Mouse (Mus musculus): ENCODE data around the gene Heatr5b. TPM values are rescaled to one million over a fixed set of nuclear protein-coding genes. Genes with fewer than 3 reads are reported as not detected.
"Not testable (repeated sequence)": the region's sequence is repeated elsewhere in the genome, so short reads cannot be mapped to it uniquely, and the experiment has no call there.

Gene Heatr5b
- polyA plus RNA-seq, 1 experiment from 2014 or later, result 9.6 TPM

DNA sequence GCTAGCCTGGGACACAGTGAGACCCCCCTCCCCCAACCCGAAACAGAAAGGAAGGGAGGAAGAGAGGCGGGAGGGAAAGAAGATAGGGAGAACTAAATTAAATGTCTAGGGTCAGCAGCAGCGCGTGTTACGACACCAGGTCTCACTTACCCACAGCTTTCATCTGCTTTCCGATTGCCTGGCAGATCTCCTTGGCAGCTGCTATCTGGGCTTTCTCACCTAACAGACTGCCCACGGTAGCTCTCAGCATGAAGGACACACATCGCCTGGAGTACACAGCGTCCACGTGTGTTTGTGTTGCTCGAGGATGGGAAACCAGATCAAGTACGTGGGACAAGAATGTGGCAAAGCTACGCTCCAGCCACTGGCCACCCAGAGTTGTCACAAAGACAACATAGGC, 10.8 kb downstream of the Heatr5b start:
- no peaks in the 10 kb centered on the region; the same call in 1 of the 2 replicates for H3K36me3 ChIP-seq (ENCODE audit: control insufficient read depth, insufficient read depth, low read length)
- 92% methylated on average over 13 of the region's 13 CpGs for WGBS
- H3K27me3 ChIP-seq (replicated peaks; ENCODE audit: control insufficient read depth, insufficient read depth, low read length), result no peaks in the 10 kb centered on the region
- H3K4me1 ChIP-seq (ENCODE audit: control insufficient read depth, insufficient read depth, low read length), result no peaks in the 10 kb centered on the region
- H3K4me2 ChIP-seq (ENCODE audit: low read depth, low read length), result no peak overlapping the region
- H3K9ac ChIP-seq (ENCODE audit: low read depth, low read length), result no peak overlapping the region
- H3K9me3 ChIP-seq (ENCODE audit: control insufficient read depth, low read length), result no peaks in the 10 kb centered on the region
- no peak overlapping the region for H3K4me3 ChIP-seq (ENCODE audit: low read length)
- no peak overlapping the region for H3K27ac ChIP-seq (ENCODE audit: low read length)
- ATAC-seq, result no peak

- Histone ChIP-seq H3K27ac (ENCODE audit: low read length) (no peak overlapping the region), H3K4me3 (ENCODE audit: low read length) (no peak overlapping the region), H3K36me3 (ENCODE audit: control insufficient read depth, insufficient read depth, low read length) (no peaks in the 10 kb centered on the region), H3K9me3 (ENCODE audit: control insufficient read depth, low read length) (no peaks in the 10 kb centered on the region), H3K4me2 (ENCODE audit: low read depth, low read length) (no peak overlapping the region), H3K4me1 (ENCODE audit: control insufficient read depth, insufficient read depth, low read length) (no peaks in the 10 kb centered on the region), H3K27me3 (replicated peaks; ENCODE audit: control insufficient read depth, insufficient read depth, low read length) (no peaks in the 10 kb centered on the region), H3K9ac (ENCODE audit: low read depth, low read length) (no peak overlapping the region)
- 89% methylated on average over 3 of the region's 3 CpGs for WGBS
- ATAC-seq, result no peak
Measured at GRCm38 (mm10) chr17:78809582-78809981, 25.6 kb downstream of the Heatr5b start.

DNA sequence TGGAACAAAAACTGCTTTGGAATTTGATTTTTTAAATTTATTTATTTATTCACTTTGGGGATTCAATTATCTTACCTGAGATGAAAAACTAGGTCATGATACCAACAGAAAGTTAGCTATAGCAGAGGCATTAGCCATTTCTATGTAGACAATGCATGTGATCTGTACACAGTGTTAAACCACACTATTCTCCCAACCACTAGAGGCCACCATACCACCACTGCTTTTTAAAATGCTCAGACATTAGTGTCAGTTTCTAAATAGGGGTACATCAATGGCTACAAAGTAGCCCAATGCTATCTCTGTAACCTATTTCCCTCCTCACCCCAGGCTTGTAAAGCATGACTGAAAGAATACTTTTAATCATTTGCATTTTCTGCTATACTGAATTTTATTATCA, 26.1 kb downstream of the Heatr5b start:
- Histone ChIP-seq H3K9me3 (ENCODE audit: control insufficient read depth, low read length) (no peaks in the 10 kb centered on the region), H3K9ac (ENCODE audit: low read depth, low read length) (no peak overlapping the region), H3K4me2 (ENCODE audit: low read depth, low read length) (no peak overlapping the region), H3K36me3 (ENCODE audit: control insufficient read depth, insufficient read depth, low read length) (no peaks in the 10 kb centered on the region), H3K4me1 (ENCODE audit: control insufficient read depth, insufficient read depth, low read length) (no peaks in the 10 kb centered on the region), H3K27me3 (replicated peaks; ENCODE audit: control insufficient read depth, insufficient read depth, low read length) (no peaks in the 10 kb centered on the region), H3K4me3 (ENCODE audit: low read length) (no peak overlapping the region), H3K27ac (ENCODE audit: low read length) (no peak overlapping the region)
- ATAC-seq, result no peak

GRCm38 (mm10) chr17:78797222-78797621, 37.9 kb downstream of the Heatr5b start:
- Histone ChIP-seq H3K4me3 (ENCODE audit: low read length) (no peak overlapping the region), H3K27ac (ENCODE audit: low read length) (no peak overlapping the region), H3K4me1 (ENCODE audit: control insufficient read depth, insufficient read depth, low read length) (no peaks in the 10 kb centered on the region), H3K27me3 (replicated peaks; ENCODE audit: control insufficient read depth, insufficient read depth, low read length) (no peaks in the 10 kb centered on the region), H3K36me3 (ENCODE audit: control insufficient read depth, insufficient read depth, low read length) (no peaks in the 10 kb centered on the region), H3K4me2 (ENCODE audit: low read depth, low read length) (no peak overlapping the region), H3K9me3 (ENCODE audit: control insufficient read depth, low read length) (no peaks in the 10 kb centered on the region), H3K9ac (ENCODE audit: low read depth, low read length) (no peak overlapping the region)
- no peak for ATAC-seq
- WGBS, result 95% methylated on average over 1 of the region's 1 CpGs

DNA sequence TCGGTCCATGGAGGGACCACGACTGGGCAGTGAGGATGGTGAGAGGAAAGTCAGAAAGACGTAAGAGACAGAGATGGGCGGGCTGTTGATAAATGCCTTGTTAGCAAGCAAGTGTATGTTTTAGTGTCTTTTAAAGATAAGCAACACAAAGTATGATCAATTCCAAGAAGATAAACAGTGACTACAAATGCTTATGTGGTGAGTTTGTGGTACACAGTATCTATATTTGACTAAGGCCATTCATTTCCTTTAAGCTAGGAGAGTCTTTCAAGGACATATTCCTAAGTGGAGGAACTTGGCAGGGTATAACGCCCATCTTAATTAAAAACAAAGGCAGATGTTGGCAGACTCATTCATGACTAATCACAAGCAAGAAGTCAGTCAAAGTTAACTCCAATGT, 40.8 kb downstream of the Heatr5b start:
- H3K27ac ChIP-seq (ENCODE audit: low read length), result no peak overlapping the region
- H3K4me2 ChIP-seq (ENCODE audit: low read depth, low read length), result no peak overlapping the region
- no peak overlapping the region for H3K9ac ChIP-seq (ENCODE audit: low read depth, low read length)
- H3K36me3 ChIP-seq (ENCODE audit: control insufficient read depth, insufficient read depth, low read length), result peaks cover 5% of the 10 kb centered on the region; the same call in 1 of the 2 replicates
- H3K4me1 ChIP-seq (ENCODE audit: control insufficient read depth, insufficient read depth, low read length), result 0 out of 2 replicates have a peak, but pooled peaks cover 2% of the 10 kb centered on the region
- ATAC-seq, result no peak
- WGBS, result 84% methylated on average over 5 of the region's 5 CpGs
- H3K9me3 ChIP-seq (ENCODE audit: control insufficient read depth, low read length), result no peaks in the 10 kb centered on the region
- no peaks in the 10 kb centered on the region for H3K27me3 ChIP-seq (replicated peaks; ENCODE audit: control insufficient read depth, insufficient read depth, low read length)
- no peak overlapping the region for H3K4me3 ChIP-seq (ENCODE audit: low read length)

GRCm38 (mm10) chr17:78792122-78792521, 43.0 kb downstream of the Heatr5b start:
- Histone ChIP-seq H3K36me3 (ENCODE audit: control insufficient read depth, insufficient read depth, low read length) (peaks cover 5% of the 10 kb centered on the region; the same call in 1 of the 2 replicates), H3K4me1 (ENCODE audit: control insufficient read depth, insufficient read depth, low read length) (0 out of 2 replicates have a peak, but pooled peaks cover 2% of the 10 kb centered on the region), H3K4me3 (ENCODE audit: low read length) (no peak overlapping the region), H3K4me2 (ENCODE audit: low read depth, low read length) (no peak overlapping the region), H3K27ac (ENCODE audit: low read length) (no peak overlapping the region), H3K9ac (ENCODE audit: low read depth, low read length) (no peak overlapping the region), H3K9me3 (ENCODE audit: control insufficient read depth, low read length) (no peaks in the 10 kb centered on the region), H3K27me3 (replicated peaks; ENCODE audit: control insufficient read depth, insufficient read depth, low read length) (no peaks in the 10 kb centered on the region)
- ATAC-seq, result 0 out of 2 replicates have a peak, but pooled peaks have one; percentile 26
- 85% methylated on average over 3 of the region's 3 CpGs for WGBS

DNA sequence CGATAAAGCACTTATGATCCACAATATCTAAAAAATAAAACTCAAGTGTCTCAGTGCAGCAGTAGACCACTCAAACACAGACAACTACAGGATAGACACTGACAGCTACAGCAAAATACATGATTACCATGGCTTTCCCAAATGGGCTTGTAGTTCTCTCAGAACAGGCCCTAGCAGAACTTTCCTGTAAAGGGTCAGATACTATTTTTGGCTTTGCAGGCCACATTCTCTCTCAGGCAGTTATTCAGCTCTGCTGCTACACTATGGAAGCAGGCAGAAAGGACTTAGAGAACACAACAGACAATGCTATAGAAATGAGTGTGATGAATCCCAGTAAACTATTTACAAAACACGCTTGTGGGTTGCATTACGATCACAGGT, 43.5 kb downstream of the Heatr5b start:
- whole genome bisulfite sequencing, result 85% methylated on average over 3 of the region's 3 CpGs
- H3K27ac ChIP-seq (ENCODE audit: low read length), result no peak overlapping the region
- ATAC-seq, result no peak

DNA sequence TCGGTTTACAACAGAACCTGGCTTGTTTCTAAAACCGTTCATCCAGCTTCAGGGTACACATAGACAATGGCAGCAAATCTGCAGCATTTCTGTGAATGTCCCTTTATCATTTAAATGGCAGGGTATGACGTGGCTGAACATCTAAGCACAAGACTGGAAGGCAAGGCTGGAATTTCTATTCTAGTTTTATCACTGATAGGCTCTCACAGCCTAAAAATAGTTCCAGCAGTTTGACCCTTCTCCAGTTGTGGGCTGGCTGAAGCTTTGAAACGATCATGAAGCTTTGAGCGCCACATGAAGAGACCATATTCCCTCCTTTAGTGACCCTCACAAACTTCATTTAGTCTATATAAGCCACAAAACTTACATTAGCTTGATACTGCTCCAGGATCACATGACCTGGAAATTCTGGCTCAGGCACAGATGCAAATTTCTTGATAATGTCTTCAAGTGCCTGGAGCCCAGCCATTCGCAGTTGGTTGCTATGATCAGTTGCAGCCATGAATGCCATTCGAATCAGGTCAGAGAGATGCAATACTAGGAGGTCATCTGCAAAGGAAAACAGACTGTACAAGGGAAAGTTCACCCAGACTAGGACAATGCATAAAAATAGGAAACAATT, 44.0 kb downstream of the Heatr5b start:
- Histone ChIP-seq H3K27me3 (replicated peaks; ENCODE audit: control insufficient read depth, insufficient read depth, low read length) (no peaks in the 10 kb centered on the region), H3K4me1 (ENCODE audit: control insufficient read depth, insufficient read depth, low read length) (0 out of 2 replicates have a peak, but pooled peaks cover 2% of the 10 kb centered on the region), H3K27ac (ENCODE audit: low read length) (no peak overlapping the region), H3K9me3 (ENCODE audit: control insufficient read depth, low read length) (no peaks in the 10 kb centered on the region), H3K36me3 (ENCODE audit: control insufficient read depth, insufficient read depth, low read length) (peaks cover 5% of the 10 kb centered on the region; the same call in 1 of the 2 replicates), H3K9ac (ENCODE audit: low read depth, low read length) (no peak overlapping the region), H3K4me3 (ENCODE audit: low read length) (no peak overlapping the region), H3K4me2 (ENCODE audit: low read depth, low read length) (no peak overlapping the region)
- ATAC-seq, result no peak
- WGBS, result 79% methylated on average over 7 of the region's 7 CpGs

More for the DNA sequence above, 43.5 kb downstream of the Heatr5b start:
- H3K9ac ChIP-seq (ENCODE audit: low read depth, low read length), result no peak overlapping the region
- H3K4me3 ChIP-seq (ENCODE audit: low read length), result no peak overlapping the region
- H3K36me3 ChIP-seq (ENCODE audit: control insufficient read depth, insufficient read depth, low read length), result peaks cover 5% of the 10 kb centered on the region; the same call in 1 of the 2 replicates
- 0 out of 2 replicates have a peak, but pooled peaks cover 2% of the 10 kb centered on the region for H3K4me1 ChIP-seq (ENCODE audit: control insufficient read depth, insufficient read depth, low read length)
- H3K27me3 ChIP-seq (replicated peaks; ENCODE audit: control insufficient read depth, insufficient read depth, low read length), result no peaks in the 10 kb centered on the region
- H3K9me3 ChIP-seq (ENCODE audit: control insufficient read depth, low read length), result no peaks in the 10 kb centered on the region
- H3K4me2 ChIP-seq (ENCODE audit: low read depth, low read length), result no peak overlapping the region

DNA sequence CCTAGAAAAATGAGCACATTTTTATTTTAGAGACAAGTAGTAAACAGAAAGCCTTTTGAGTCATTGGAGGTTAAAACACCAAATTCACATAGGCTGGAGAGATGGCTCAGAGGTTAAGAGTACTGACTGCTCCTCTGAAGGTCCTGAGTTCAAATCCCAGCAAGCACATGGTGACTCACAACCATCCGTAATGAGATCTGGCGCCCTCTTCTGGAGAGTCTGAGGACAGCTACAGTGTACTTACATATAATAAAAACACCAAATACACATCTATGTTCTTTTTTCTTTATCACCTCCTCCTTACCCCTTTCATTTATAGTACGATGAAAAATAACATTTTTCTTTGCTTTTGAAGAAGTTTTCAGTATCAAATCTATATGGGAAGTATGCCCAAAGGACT, 46.9 kb downstream of the Heatr5b start:
- H3K4me2 ChIP-seq (ENCODE audit: low read depth, low read length); ATAC-seq; H3K27me3 ChIP-seq (replicated peaks; ENCODE audit: control insufficient read depth, insufficient read depth, low read length); H3K27ac ChIP-seq (ENCODE audit: low read length); H3K9ac ChIP-seq (ENCODE audit: low read depth, low read length); H3K9me3 ChIP-seq (ENCODE audit: control insufficient read depth, low read length); H3K36me3 ChIP-seq (ENCODE audit: control insufficient read depth, insufficient read depth, low read length); H3K4me3 ChIP-seq (ENCODE audit: low read length); H3K4me1 ChIP-seq (ENCODE audit: control insufficient read depth, insufficient read depth, low read length): not testable (repeated sequence)
- 74% methylated on average over 3 of the region's 3 CpGs for WGBS

- Histone ChIP-seq H3K4me2 (ENCODE audit: low read depth, low read length) (no peak overlapping the region), H3K27ac (ENCODE audit: low read length) (no peak overlapping the region), H3K9ac (ENCODE audit: low read depth, low read length) (no peak overlapping the region), H3K9me3 (ENCODE audit: control insufficient read depth, low read length) (no peaks in the 10 kb centered on the region), H3K4me1 (ENCODE audit: control insufficient read depth, insufficient read depth, low read length) (no peaks in the 10 kb centered on the region), H3K27me3 (replicated peaks; ENCODE audit: control insufficient read depth, insufficient read depth, low read length) (no peaks in the 10 kb centered on the region), H3K36me3 (ENCODE audit: control insufficient read depth, insufficient read depth, low read length) (no peaks in the 10 kb centered on the region), H3K4me3 (ENCODE audit: low read length) (no peak overlapping the region)
- 81% methylated on average over 1 of the region's 1 CpGs for WGBS
- ATAC-seq, result no peak
Measured at GRCm38 (mm10) chr17:78778765-78779164, 56.4 kb downstream of the Heatr5b start.
